Mouse (Mus musculus) cerebellum, adult 9-10 months (tissue): Measurements from ENCODE around the gene Aldh9a1.

Source experiments
- DNase-seq: peaks from one replicate; pipeline ENCODE4 v3.0.0; 2022

The Aldh9a1 gene

DNA sequence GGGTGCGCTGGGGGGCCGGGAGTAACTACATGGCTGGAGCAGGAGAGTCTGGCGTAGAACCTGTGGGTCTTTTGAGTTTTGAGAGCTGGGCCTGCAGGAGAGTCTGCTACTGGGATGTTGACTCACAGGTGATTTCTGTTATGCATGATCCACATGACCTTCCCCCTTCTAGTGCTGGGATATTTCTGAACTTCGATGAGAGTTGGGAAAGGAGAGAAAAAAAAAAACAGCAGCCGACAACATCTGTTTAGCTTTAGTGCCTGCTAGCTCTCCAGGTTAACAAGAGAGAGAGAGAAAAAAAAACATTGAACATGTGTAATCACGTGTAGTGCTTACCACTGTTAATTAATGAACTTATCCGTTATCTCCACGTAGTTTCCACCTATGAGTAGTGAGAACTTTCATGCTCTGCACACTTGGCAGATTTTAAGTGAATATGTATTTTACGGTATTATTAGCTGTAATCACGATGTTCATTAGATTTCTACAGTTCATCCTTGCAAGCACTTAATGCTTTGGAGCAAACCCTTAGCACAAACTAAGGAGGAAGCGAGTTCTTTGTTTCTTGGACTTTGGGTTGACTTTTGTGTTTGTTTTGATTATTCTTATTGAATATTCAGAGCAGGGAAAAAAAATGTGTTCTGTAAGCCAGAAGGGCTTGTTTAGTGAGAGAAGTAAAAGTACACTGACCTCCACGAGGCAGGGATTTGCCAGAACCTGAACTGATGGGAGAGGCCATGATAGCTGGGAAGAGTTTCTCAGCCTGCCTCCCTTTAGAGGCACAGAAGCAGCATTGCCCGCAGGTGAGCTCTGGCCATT lies 1.0 kb downstream of the Aldh9a1 start:
- DNase-seq, result no peak

DNA sequence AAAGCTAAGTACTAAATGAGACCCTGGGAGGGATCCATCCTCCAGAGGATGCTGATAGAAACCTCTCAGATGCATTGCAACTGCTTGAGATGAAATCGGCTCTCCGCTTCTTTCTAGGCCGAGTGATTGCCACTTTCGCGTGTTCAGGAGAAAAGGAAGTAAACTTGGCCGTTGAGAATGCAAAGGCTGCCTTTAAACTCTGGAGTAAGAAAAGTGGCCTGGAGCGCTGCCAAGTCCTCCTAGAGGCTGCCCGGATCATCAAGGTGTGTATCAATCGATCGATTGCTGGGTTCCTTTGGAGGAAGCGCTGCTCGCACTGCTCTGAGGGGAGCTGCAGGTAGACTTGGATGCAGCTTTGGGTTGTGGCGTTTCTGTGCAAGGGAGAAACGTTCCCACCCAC lies 2.6 kb downstream of the Aldh9a1 start:
- no peak for DNase-seq

DNA sequence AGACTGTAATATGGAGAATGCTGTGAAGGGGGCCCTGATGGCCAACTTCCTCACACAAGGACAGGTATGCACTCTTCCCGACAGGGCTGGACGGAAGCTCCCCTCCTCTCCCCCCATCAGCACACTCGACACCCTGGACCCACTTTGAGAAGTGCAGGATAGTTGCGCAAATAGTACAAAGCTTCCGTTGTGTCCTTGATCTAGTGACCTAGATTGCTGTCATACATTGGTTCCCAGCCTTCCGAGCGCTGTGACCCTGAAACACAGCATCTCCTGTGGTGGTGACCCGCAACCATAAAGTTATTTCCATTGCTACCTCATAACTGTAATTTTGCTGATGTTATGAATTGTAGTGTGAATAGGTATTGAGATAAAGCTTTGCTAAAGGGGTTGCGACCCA lies 7.6 kb downstream of the Aldh9a1 start:
- no peak for DNase-seq

DNA sequence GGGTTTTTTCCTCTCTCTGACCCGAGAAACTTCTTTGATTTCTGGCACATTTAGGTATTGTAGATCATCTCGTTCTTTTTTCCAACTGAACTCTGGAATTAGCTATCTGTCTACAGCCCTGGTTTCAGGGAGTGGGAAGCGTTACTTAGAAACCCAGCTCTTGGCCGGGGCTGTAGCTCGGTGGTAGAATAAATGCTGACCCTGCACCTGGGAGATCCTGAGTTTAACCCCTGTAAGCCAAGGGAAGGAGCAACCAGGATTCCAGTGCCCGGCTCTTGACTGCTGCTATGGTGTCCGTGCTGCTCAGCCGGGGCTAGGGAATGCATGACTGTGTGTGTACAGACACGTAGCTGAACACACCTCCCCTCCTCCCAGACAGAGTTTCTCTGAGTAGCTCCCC lies 8.9 kb downstream of the Aldh9a1 start:
- no peak for DNase-seq

DNA sequence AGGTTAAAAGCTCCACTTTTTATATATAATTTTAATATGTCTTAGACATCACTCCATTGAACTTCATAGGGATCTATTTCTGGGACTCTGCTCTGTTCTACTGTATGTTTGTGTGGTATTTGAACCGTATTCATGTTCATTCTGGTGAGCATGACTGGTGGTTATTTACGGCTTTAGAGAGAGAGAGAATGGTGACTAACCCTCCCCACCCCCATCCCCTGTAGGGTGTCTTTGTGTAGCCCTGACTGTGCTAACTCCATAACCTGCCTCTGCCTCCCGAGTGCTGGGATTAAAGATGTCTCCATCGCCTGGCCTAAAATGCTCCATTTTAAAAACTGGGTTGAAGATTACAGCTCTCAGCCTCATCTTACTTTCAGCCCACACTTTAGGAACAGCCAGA lies 10.5 kb downstream of the Aldh9a1 start:
- DNase-seq, result no peak

DNA sequence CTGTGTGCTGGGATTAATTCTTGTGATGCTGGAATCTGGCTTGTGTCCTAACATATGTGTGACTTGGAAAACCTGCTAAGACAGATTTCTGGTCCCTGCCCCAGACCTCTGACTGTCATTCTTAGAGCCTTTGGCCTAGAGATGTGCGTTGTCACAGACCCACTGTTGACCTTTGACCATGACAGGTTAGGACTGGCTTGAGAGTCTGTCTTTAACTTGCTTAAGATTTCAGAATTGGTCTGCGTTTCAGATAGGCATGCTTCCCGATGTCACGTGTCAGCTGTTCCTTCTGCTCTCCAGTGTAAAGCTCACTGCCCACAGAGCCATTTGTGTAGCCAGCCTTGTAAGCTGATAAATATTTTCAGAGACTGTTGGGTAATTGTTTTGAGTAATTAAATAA lies 13.0 kb downstream of the Aldh9a1 start:
- DNase-seq, result no peak

DNA sequence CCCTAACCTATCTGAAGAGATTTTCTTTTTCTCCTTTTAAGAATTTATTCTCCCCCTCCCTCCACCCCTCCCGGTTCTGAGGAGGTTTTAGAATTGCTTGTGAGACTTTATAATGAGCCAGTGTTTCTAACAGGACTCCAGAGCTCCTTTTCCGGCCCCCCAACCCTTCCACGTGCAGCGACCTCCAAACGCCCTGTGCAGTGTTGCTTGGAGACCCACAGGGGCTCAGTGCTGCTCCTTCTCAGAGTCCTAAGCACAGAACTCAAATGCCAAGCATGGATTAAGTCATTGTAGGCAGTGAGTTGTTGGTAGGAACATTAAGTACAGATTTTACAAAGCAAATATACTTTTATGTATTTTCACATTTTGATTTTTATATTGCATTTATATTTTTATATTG lies 13.5 kb downstream of the Aldh9a1 start:
- no peak for DNase-seq

DNA sequence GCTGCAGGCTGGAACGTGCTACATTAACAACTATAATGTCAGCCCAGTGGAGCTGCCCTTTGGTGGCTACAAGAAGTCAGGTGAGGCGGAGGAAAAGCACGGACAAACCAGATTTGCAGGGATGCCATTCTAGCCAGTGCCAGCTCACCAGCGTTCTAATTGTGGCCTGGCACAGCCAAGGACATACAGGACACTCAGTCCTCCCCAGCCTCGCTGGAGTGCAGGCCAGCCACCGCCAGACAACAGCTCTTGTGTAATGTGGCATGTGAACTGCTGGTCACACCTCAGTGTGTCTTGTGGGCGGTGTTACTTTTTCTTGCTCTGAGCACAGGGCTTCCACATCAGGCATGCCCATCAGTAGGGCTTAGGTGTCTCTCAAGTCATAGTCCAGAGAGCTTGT lies 16.0 kb downstream of the Aldh9a1 start:
- no peak for DNase-seq

DNA sequence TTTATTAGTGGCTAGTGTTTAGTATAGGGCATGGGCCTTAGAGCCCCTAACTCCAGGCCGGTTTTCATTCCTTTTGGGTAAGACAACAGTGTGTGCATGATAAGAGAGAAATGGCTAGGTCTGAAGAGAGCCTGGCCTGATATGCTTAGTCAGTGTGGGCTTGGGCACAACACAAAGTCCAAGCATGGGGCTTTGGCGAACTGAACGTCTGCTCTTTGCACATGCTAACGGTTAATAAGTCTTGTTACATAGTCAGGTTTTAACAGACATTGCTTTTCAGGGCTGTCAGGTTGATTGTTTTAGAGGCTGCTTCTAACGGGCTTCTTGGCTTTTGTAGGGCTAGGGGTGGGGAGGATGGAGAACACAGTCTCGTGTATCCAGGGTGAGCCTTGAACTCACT lies 16.8 kb downstream of the Aldh9a1 start:
- DNase-seq, result no peak

DNA sequence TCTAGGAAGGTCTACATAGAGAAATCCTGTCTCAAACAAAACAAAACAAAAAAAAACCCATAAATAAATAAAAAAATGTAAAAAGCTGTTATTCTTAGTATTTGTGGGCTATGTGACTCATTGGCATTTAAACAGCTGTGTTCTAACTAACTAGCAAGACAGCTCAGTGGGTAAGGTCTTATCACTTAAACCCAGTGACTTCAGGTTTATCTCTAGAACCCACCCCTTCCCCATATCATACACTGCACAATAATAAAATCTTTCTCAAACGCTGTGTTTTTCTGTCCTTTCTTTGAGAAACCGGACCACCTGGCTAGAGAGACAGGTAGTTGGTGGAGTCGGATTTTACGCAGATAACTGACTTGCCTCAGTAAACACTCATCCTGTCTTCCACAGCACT lies 18.2 kb downstream of the Aldh9a1 start:
- DNase-seq, result no peak

DNA sequence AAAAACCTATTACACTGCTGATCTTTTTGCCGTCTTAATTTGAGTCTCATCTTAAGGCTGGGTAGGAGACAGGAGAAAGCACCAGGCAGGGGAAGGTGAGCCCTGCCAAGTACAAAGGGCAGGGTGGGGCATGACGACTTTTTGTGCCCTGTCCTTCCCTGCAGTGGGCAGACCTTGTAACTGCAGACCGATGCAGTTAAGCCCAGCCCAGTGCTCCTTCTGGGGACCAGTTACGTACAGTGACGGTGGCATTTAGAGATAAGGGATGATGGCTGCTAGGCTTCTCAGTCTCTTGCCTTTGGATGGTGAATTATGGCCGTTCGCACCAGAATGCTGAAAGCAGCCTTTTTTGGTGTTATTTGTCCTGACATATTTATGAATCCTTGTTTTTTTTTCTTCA lies 18.7 kb downstream of the Aldh9a1 start:
- no peak for DNase-seq

DNA sequence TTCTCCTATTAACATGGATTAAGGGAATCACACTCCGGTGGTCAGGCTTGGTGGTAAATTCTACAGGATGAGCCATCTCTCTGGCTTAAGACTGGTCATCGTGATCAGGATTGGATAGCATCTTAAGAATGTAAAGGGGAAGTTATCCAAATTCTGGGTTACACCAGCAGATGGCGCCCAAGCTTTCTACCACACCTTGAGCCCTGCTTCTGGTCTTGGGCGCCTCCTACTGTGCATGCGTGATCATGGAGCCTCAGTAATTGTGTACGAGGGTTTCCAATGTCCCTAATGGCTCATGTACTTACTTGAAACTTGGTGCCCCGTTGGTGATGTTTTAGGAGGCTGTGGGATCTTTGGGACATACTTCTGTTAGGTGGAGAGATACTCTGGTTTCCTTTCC lies 20.1 kb downstream of the Aldh9a1 start:
- DNase-seq, result peak; percentile 89

DNA sequence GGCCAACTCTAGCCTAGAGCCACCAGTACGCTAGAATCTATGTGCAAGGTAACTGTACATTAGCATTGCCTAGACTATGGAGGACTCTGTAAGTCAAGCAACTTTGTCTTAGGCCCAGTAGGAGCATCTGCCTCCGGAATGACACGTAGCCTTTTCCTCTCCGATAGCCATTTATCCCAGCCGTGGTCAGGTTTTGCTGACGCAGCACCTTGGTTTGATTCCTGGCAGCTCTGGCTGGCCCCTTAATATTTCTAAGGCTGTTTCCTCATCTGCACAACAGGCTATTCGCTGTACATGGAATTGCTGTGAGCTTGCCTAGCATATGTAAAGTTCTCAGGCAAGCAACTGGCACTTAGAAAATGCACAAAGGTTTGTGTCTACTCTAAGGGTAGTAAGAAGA lies 22.9 kb downstream of the Aldh9a1 start:
- no peak for DNase-seq

DNA sequence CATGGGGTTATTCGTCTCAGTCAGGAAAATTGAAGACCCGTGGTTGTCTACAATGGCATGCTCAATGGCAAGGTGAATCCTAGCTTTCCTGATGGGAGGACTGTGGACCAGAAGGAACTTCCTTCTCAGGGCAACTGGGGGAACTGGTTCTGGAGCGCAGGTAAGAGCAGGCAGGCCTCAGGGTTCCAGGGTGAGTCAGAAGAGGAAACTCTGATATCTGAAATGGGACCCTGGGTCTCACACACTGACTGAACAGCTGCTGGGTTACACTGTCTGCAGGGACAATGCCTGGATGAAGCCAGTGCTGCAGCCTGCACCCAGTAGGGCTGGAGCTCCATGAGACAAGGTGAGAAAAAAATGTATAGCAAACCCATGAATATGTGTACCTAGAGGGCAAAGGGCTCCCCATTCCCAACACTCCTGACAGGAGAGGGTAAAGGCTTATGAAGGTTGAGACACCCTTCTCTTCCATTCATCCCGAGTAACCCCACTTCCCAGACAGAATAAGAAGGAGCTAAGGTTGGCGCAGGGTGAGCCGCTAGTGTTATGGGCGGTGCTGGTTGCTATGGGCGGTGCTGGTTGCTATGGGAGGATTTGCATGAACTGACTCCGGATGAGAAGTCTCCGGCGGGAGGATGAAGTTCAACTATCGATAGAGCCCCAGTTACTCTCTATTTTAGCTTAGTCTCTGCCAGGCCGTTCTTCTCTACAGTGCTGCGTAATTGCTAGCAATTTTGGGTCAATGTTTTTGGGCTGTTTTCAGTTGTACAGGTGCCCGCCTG lies 24.4 kb downstream of the Aldh9a1 start:
- DNase-seq, result no peak

DNA sequence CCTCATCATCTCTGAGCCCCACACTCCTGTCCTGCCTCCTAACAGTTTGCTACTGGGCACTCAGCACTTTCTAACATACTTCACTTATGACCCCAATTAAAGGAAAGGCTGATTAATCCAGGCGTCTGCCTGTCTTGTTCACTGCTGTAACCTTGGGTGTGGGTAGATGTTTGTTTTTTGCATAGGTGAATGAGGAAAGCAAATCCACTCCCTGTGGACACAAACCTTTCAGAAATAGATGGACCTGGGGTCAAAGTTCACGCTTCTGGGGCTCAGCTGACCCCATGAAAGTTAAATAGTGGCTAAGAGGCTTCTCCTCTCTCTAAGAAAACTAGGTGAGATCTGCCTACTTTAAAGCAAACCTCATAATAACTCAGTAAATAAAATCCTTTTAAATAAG lies 25.2 kb downstream of the Aldh9a1 start:
- no peak for DNase-seq

DNA sequence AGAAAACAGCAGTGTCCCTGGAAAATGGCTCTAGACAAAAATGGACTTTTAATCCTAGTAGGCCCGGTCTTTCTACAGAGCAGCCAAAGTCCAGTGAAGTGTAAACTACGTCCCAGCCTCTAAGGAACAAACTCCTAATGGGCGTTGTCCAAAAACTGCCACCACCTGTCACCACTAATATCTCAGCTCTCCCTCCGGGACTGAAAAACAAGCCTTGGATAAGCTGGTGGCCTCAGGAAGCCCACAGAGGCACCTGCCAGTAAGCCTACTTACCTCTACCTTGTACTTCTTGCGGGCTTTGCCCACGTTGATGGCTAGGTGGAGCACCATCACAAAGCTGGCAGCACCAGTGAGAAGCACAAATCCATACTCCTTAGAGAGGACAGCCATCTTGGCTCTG lies 28.2 kb downstream of the Aldh9a1 start:
- DNase-seq, result no peak

DNA sequence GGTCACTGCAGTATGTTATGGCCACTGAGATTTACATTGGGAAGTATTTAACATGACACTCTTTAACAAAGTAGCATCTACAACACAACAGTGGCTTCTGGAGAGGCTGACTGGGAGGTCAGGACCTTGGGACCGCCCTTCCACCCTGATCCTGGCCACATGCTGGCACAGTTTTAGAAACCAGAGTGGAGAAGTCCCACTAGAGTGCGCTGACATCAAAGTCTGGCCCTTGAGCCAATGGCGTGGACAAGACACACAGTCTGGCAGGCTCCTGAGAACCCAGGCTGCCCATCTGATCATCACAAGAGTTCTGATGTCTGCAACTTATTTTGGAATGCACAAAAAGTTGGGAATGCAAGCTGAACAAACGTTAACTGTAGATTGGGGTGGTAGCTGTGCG lies 30.0 kb downstream of the Aldh9a1 start:
- no peak for DNase-seq

DNA sequence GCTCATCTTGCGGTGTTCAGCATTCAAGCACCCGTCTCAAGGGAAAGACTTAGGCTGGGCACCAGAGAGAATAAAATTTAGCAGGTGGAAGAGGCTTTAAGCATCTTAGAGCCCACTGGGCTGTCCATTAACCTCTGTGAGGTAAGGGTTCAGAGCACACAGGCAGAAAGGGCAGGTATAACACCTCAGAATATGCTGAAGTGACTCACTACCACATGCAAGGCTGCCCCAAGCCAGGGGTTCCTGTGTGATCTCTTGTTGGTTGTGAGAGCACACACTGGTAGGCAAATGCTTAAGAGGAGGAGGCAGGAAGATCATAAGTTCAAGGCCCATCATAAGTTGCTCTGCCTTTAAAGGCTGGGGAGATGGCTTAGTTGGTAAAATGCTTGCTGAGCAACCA lies 30.4 kb downstream of the Aldh9a1 start:
- no peak for DNase-seq

DNA sequence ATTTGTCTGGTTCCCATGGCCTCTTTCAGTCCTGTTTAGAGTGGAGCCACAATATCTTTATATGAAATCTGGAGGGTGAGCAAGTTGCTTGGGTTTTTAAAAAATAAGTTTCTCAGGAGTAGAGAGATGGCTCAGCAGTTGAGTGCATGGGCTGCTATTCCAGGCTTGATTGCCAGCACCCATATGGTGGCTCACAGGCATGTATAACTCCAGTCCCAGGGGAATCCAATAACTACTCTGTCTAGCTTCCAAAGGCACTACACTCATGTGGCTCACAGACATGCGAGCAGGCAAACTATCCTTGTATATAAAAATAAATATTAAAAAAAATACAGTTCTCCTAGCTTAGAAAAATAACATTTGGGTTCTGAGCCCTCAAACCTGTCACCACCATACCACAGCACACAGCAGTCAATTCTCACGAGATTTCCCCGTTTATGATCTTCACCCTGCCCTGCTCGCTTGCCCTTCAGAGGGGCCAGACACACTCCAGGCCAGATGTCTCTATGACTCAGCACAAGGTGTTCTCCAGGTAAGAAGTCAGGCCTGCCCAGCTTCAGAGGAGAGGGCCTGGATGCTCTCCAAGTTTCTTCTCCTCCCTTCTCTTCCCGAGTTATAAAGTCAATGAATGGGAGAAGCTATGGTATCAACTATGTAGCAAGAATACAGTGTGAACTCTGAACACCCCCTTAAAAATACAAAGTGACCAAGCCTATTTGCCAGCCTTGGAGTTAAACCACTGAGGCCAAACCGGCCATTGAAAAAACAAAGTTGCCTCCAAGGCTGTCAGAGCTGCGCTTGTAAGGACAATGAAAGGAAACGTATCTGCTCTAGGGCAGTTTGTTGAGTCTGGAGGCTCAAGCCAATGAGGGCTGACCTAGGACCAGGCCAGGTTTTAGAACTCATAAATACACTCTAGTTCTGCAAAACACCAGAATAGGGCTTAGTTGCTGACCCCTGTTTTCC lies 31.5 kb downstream of the Aldh9a1 start:
- no peak for DNase-seq

DNA sequence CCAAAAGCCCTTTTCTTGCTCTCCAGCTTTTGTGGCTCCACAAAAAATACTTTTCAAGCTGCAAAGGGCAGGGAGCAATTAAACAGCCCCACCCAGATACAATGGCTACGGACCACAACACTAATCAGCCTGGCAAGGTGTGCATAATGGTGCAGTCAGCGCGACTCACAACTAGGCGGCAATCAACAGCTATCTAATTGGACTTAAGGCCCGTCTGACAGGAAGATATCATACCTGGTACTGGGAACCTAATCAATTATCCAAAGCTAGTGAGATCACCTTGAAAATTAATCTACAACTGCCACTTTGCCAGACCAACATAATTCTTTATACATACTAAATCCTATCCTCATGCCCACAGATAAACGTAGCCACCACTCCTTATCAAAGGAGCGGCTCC lies 32.5 kb downstream of the Aldh9a1 start:
- no peak for DNase-seq

DNA sequence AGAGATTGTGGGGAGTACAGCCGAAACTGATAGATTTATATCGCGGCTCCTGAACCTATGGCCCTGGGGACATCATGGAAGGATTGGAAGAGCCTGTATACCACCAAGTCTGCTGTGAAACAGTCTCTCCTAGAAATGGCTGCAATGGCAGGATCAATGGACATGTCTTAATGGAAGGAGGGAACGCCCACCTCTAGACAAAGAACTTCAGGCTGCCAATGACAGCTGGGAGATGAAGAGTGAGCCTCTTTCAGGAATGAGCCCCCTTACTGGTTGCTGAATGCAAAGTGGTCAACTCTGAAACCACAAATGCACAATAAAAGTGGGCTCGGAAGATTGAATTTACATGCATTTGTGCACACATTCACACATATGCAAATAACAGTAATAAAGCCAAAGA lies 33.0 kb downstream of the Aldh9a1 start:
- no peak for DNase-seq

DNA sequence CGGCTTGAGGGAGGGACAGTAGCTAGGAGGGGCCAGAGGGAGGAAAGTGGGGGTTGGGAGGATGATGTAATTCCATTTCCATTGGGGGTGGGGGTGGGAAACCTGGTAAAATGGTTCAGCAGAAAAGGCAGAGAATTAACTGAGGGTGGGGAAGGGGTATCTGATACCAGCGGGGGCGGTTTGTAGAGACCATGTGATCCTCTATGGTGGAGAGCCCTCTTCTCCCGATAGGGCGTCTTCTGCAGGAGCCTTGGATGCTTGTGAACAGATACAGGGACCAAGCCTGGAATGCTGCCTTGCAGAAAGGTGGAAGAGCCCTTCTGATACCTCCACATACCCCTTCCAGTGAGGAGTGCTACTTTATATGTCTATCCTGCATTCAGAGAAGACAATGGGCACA lies 33.4 kb downstream of the Aldh9a1 start:
- DNase-seq, result no peak

DNA sequence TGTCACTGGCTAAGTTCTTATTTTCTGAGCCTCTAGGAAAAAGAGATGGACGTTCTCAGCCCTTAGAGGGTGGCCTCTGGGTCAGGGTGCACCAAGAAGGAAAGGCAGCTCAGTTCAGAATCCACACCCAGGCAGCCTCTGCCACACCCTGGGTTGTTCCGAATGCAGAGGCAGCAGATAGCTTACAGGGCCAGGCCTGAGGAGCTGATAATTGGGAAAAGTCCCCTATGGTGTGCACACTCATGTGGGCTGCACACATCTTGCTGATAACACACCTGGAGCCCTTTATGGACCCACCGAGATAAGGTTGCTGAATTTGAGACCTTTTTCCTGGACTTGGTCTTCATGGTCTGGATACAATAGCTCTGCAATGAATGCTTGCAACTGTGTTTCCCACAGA lies 34.4 kb downstream of the Aldh9a1 start:
- DNase-seq, result no peak
